Mouse (Mus musculus): ENCODE measurements around the gene Npl. TPM values are rescaled to one million over a fixed set of nuclear protein-coding genes. Genes with fewer than 3 reads are reported as not detected.
A peak's percentile ranks its signal among the peaks of the same experiment; 100 is the strongest.

The Npl gene
- total RNA-seq (2014; rRNA removed; ENCODE audit: low replicate concordance) (0.57 and 2.9 TPM in 2 replicates), polyA plus RNA-seq (2015; fragmentation: Nextera tagmentation; extraction: Ambion mirVana) (3.1 and 3.2 TPM in 2 replicates)

GRCm38 (mm10) chr1:153549536-153550199 is at the start of gene Npl:
TSS of gene Npl (minus strand) at chr1:153550045.
- TF ChIP-seq CTCF (IDR thresholded peaks at IDR 0.05; ENCODE audit: low read depth), result no peak
- Histone ChIP-seq H3K4me2 (ENCODE audit: low read depth, low read length) (peak within 1 kb of the TSS; percentile 91), H3K36me3 (replicated peaks; ENCODE audit: control insufficient read depth, insufficient read depth, low read length) (no peaks in the 10 kb centered on the region), H3K27me3 (ENCODE audit: control insufficient read depth, insufficient read depth, low read length) (no peaks in the 10 kb centered on the region), H3K9me3 (replicated peaks; ENCODE audit: control insufficient read depth, low read length) (no peaks in the 10 kb centered on the region), H3K4me1 (ENCODE audit: control insufficient read depth, insufficient read depth) (no peaks in the 10 kb centered on the region), H3K27ac (ENCODE audit: low read depth) (no peak within 1 kb of the TSS), H3K4me3 (ENCODE audit: low read depth, low read length) (peak within 1 kb of the TSS; percentile 61), H3K9ac (replicated peaks; ENCODE audit: low read depth, low read length) (peak within 1 kb of the TSS; percentile 55)
- WGBS, result 5% methylated on average over 29 of the region's 29 CpGs
- peak; percentile 51 for DNase-seq (ENCODE audit: low spot score)
- peak; percentile 90 for ATAC-seq (ENCODE audit: insufficient read depth, low read depth)

- Histone ChIP-seq H3K9me3 (replicated peaks; ENCODE audit: control insufficient read depth, low read length) (no peaks in the 10 kb centered on the region), H3K36me3 (replicated peaks; ENCODE audit: control insufficient read depth, insufficient read depth, low read length) (no peaks in the 10 kb centered on the region), H3K4me2 (ENCODE audit: low read depth, low read length) (no peak overlapping the region), H3K9ac (replicated peaks; ENCODE audit: low read depth, low read length) (no peak overlapping the region), H3K27me3 (ENCODE audit: control insufficient read depth, insufficient read depth, low read length) (no peaks in the 10 kb centered on the region), H3K4me3 (ENCODE audit: low read depth, low read length) (no peak overlapping the region), H3K27ac (ENCODE audit: low read depth) (peak overlapping the region; percentile 58), H3K4me1 (ENCODE audit: control insufficient read depth, insufficient read depth) (peaks cover 16% of the 10 kb centered on the region)
- TF ChIP-seq EP300 (IDR thresholded peaks at IDR 0.05; ENCODE audit: low read depth) (no peak), CTCF (IDR thresholded peaks at IDR 0.05; ENCODE audit: low read depth) (no peak)
- no peak for ATAC-seq (ENCODE audit: insufficient read depth, low read depth)
- 36% methylated on average over 9 of the region's 9 CpGs for WGBS
- DNase-seq (ENCODE audit: low spot score), result no peak
Measured at GRCm38 (mm10) chr1:153599302-153600045, 49.6 kb upstream of the Npl start.

GRCm38 (mm10) chr1:153598773-153599172 is 48.9 kb upstream of the Npl start:
- WGBS, result 23% methylated on average over 2 of the region's 2 CpGs
- DNase-seq (ENCODE audit: low spot score), result peak; percentile 81
- no peak overlapping the region for H3K4me3 ChIP-seq (ENCODE audit: low read depth, low read length)
- no peak overlapping the region for H3K4me2 ChIP-seq (ENCODE audit: low read depth, low read length)
- peak overlapping the region; percentile 58; the same call in 1 of the 2 replicates for H3K27ac ChIP-seq (ENCODE audit: low read depth)
- TF ChIP-seq CTCF (IDR thresholded peaks at IDR 0.05; ENCODE audit: low read depth) (no peak), EP300 (IDR thresholded peaks at IDR 0.05; ENCODE audit: low read depth) (no peak)
- H3K9me3 ChIP-seq (replicated peaks; ENCODE audit: control insufficient read depth, low read length), result no peaks in the 10 kb centered on the region
- no peaks in the 10 kb centered on the region for H3K36me3 ChIP-seq (replicated peaks; ENCODE audit: control insufficient read depth, insufficient read depth, low read length)
- H3K4me1 ChIP-seq (ENCODE audit: control insufficient read depth, insufficient read depth), result peaks cover 16% of the 10 kb centered on the region
- ATAC-seq (ENCODE audit: insufficient read depth, low read depth), result peak; percentile 90
- H3K9ac ChIP-seq (replicated peaks; ENCODE audit: low read depth, low read length), result no peak overlapping the region
- H3K27me3 ChIP-seq (ENCODE audit: control insufficient read depth, insufficient read depth, low read length), result no peaks in the 10 kb centered on the region

GRCm38 (mm10) chr1:153593678-153594077 is 43.8 kb upstream of the Npl start:
- no peaks in the 10 kb centered on the region for H3K27me3 ChIP-seq (ENCODE audit: control insufficient read depth, insufficient read depth, low read length)
- H3K36me3 ChIP-seq (replicated peaks; ENCODE audit: control insufficient read depth, insufficient read depth, low read length), result no peaks in the 10 kb centered on the region
- no peaks in the 10 kb centered on the region for H3K9me3 ChIP-seq (replicated peaks; ENCODE audit: control insufficient read depth, low read length)
- TF ChIP-seq CTCF (IDR thresholded peaks at IDR 0.05; ENCODE audit: low read depth), result no peak
- TF ChIP-seq EP300 (IDR thresholded peaks at IDR 0.05; ENCODE audit: low read depth), result no peak
- no peak overlapping the region for H3K27ac ChIP-seq (ENCODE audit: low read depth)
- DNase-seq (ENCODE audit: low spot score), result no peak
- no peak overlapping the region for H3K4me3 ChIP-seq (ENCODE audit: low read depth, low read length)
- 94% methylated on average over 2 of the region's 2 CpGs for WGBS
- H3K4me1 ChIP-seq (ENCODE audit: control insufficient read depth, insufficient read depth), result no peaks in the 10 kb centered on the region
- H3K4me2 ChIP-seq (ENCODE audit: low read depth, low read length), result no peak overlapping the region
- no peak overlapping the region for H3K9ac ChIP-seq (replicated peaks; ENCODE audit: low read depth, low read length)
- no peak for ATAC-seq (ENCODE audit: insufficient read depth, low read depth)

- peak; percentile 75 for ATAC-seq (ENCODE audit: insufficient read depth, low read depth)
- 62% methylated on average over 2 of the region's 2 CpGs for WGBS
- peaks cover 4% of the 10 kb centered on the region; the same call in 1 of the 2 replicates for H3K4me1 ChIP-seq (ENCODE audit: control insufficient read depth, insufficient read depth)
- H3K36me3 ChIP-seq (replicated peaks; ENCODE audit: control insufficient read depth, insufficient read depth, low read length), result no peaks in the 10 kb centered on the region
- DNase-seq (ENCODE audit: low spot score), result no peak
- no peaks in the 10 kb centered on the region for H3K9me3 ChIP-seq (replicated peaks; ENCODE audit: control insufficient read depth, low read length)
- H3K4me3 ChIP-seq (ENCODE audit: low read depth, low read length), result no peak overlapping the region
- TF ChIP-seq EP300 (IDR thresholded peaks at IDR 0.05; ENCODE audit: low read depth), result no peak
- TF ChIP-seq CTCF (IDR thresholded peaks at IDR 0.05; ENCODE audit: low read depth), result no peak
- H3K9ac ChIP-seq (replicated peaks; ENCODE audit: low read depth, low read length), result no peak overlapping the region
- H3K27ac ChIP-seq (ENCODE audit: low read depth), result no peak overlapping the region
- H3K27me3 ChIP-seq (ENCODE audit: control insufficient read depth, insufficient read depth, low read length), result no peaks in the 10 kb centered on the region
- H3K4me2 ChIP-seq (ENCODE audit: low read depth, low read length), result no peak overlapping the region
Measured at GRCm38 (mm10) chr1:153590176-153590734, 40.4 kb upstream of the Npl start.

Data from heart, postnatal 0 days (tissue).